Mouse (Mus musculus) leukemia stem cell, adult 10-12 weeks (primary cell): Measurements from ENCODE around the gene Cavin2. TPM values are rescaled to one million over a fixed set of nuclear protein-coding genes. Genes with fewer than 3 reads are reported as not detected.

ENCODE experiments used
- polyA plus RNA-seq: library from polyadenylated mRNA; stranded (reverse); fragments of >175 nt; gene quantifications from 2 replicates; pipeline ENCODE4 v1.2.3, GENCODE M21; 2012; ENCODE audit warnings: low replicate concordance

The Cavin2 gene
- 0.21 and 1.2 TPM in 2 replicates for polyA plus RNA-seq

DNA sequence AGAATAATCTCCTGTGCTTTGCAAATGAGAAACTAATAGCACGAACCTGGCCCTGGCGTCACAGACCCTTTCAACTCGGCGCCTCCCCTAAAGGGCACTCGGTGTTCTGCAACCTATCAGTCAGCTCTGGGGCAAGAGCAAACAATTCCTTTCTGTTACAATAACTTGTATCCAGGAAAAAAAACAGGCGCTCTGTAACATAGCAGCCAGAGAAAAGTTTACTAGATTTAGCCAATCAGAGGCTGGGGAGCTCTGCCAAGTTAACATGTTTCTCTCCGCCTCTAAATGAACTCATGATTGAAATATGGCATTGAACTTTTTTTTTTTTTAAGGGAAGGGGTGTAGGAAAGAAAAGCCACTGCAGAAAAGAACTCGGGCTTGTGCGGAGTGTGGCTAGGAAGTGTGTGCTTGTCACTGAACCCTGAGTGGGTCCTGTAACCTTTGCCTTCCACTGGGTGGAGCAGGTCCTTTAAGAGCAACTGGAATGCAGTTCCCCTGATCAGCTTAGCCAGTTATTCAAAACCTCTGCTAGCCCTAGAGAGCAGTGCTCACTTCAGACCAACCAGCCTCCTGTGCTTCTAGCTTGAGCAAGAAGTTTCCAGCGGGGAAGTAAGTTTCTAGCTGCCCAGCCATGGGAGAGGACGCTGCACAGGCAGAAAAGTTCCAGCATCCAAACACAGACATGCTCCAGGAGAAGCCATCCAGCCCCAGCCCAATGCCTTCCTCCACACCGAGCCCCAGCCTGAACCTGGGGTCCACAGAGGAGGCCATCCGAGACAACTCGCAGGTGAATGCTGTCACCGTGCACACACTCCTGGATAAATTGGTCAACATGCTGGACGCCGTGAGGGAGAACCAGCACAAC lies at the start of gene Cavin2:
Cavin2 (plus strand) TSS at position 372 of the 865 bp plus-strand sequence.

Other genes starting within 250 kb of the Cavin2 start
- 3.9 and 4.2 TPM in 2 replicates for gene Nabp1, start 189.3 kb downstream of the Cavin2 start, polyA plus RNA-seq